ENCODE assay signal across 13 mouse cellular contexts in genomic region chr8:121438111-121438510, GRCm38 (mm10).
DNase-seq lines count a peak whose midpoint lies in the region; ATAC-seq and TF ChIP-seq lines count a peak whose summit lies in the region.
"Had no signal": no experiment of that assay in that cellular context is flagged by ENCODE, and none has a peak within 500 bp of the region (broad histone marks: within the 10 kb centered on the region; RNA-seq: fewer than 3 reads in every experiment).

No protein-coding gene starts in this region.

- no peak overlapping the region for H3K4me3 ChIP-seq in cerebellum, adult 2 months (replicated peaks; ENCODE audit: insufficient read depth, low read depth, low read length)
- H3K4me3 ChIP-seq in hindbrain, embryonic 12.5 days = no peak overlapping the region
- H3K4me3 ChIP-seq: limb, embryonic 13.5 days had no signal

- H3K36me3 ChIP-seq in hindbrain, embryonic 12.5 days = no peaks in the 10 kb centered on the region
- H3K36me3 ChIP-seq: limb, embryonic 13.5 days had no signal

- TF ChIP-seq POLR2A in cerebellum, adult 2 months (IDR thresholded peaks at IDR 0.05; ENCODE audit: borderline replicate concordance, insufficient read depth, low read length) = no peak

- WGBS in cerebellum, adult 2 months = 3% methylated on average over 6 of the region's 6 CpGs
- 29% methylated on average over 6 of the region's 6 CpGs for WGBS in hindbrain, embryonic 12.5 days

- no peak overlapping the region for H3K27ac ChIP-seq in cerebellum, adult 2 months (ENCODE audit: insufficient read depth, low read length)
- H3K27ac ChIP-seq in hindbrain, embryonic 12.5 days = no peak overlapping the region
- H3K27ac ChIP-seq: limb, embryonic 13.5 days had no signal

- H3K4me1 ChIP-seq in cerebellum, adult 2 months (ENCODE audit: control insufficient read depth, insufficient read depth, low read length) = peaks cover 25% of the 10 kb centered on the region
- H3K4me1 ChIP-seq in hindbrain, embryonic 12.5 days = peaks cover 22% of the 10 kb centered on the region

- DNase-seq in kidney, postnatal 4 days = peak; percentile 38 to 60
- no peak for DNase-seq in kidney, adult 11 months
- peak; percentile 85 for DNase-seq in brain, adult 2 months (ENCODE audit: low read depth, low spot score)
- peak; percentile 55 to 74 for DNase-seq in cerebellum, adult 2 months
- no peak for DNase-seq in left cerebral cortex, adult 18-20 months (ENCODE audit: low spot score in 2 of 2)
- DNase-seq: adrenal gland, postnatal 36 days; gastrocnemius, postnatal 14 days; kidney, adult 18-20 months; layer of hippocampus, adult 9-11 months; lung, adult 2 months had no signal

- no peak overlapping the region for H3K4me2 ChIP-seq in hindbrain, embryonic 12.5 days (replicated peaks)
- H3K4me2 ChIP-seq: limb, embryonic 13.5 days had no signal

- peak; percentile 35; the same call in 1 of the 2 replicates for ATAC-seq in hindbrain, embryonic 12.5 days (ENCODE audit: low FRiP score)
- ATAC-seq in megakaryocyte-erythroid progenitor cell, adult 5-6 weeks (replicated peaks; ENCODE audit: low FRiP score, low TSS enrichment, poor library complexity, severe bottlenecking) = no peak

- no peaks in the 10 kb centered on the region; the same call in 1 of the 2 replicates for H3K27me3 ChIP-seq in cerebellum, adult 2 months (ENCODE audit: control insufficient read depth, insufficient read depth, low read length)
- peaks cover 8% of the 10 kb centered on the region for H3K27me3 ChIP-seq in hindbrain, embryonic 12.5 days

- H3K9me3 ChIP-seq in hindbrain, embryonic 12.5 days (replicated peaks) = no peaks in the 10 kb centered on the region
- H3K9me3 ChIP-seq: limb, embryonic 13.5 days had no signal

- no peak overlapping the region for H3K9ac ChIP-seq in hindbrain, embryonic 12.5 days
- H3K9ac ChIP-seq: limb, embryonic 13.5 days had no signal

- no peak for TF ChIP-seq CTCF in cerebellum, adult 2 months (IDR thresholded peaks at IDR 0.05; ENCODE audit: borderline replicate concordance, insufficient read depth, low read depth, low read length)

Comparison
In these comparisons a context has a peak if more than half of its experiments do, and no peak if none do; other contexts are left out.
1. DNase-seq: peak in kidney, postnatal 4 days (2 of 2), brain, adult 2 months (single experiment) and cerebellum, adult 2 months (2 of 2); none in kidney, adult 11 months (single experiment) and left cerebral cortex, adult 18-20 months (0 of 2).